10 mouse cellular contexts compared by ENCODE assay signal in the genomic region with DNA sequence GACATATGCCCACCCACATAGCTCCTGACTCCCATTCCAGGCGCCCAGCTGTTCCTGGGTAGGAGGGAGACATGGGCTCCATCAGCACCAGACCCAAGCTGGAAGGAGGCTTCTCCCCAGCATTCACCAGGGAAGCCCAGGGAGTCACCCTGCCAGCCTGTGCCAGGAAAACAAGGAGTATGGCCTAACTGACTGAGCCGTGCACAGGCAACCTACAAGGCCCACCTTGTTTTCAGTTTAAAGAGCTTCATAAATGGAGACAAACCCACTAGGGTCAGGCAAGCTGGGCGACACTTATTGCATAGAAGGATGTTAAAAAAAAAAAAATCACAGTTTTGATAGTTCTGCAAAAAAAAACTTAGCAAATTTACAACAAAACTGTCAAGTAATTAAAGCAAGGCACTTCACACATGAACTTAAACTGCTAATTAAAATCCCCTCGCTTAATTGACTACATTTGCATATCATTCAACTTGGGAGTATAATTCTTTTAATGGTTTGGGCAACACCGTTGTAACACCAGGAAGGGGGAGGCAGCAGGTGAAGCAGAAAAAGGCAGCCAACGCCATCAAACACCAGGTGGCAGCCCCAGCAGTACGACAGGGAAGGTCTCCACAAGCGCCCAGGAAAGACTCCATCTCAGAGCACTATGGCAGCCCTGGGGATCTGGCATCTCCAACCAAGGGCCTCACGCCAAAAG. TPM values are rescaled to one million over a fixed set of nuclear protein-coding genes. Genes with fewer than 3 reads are reported as not detected.
DNase-seq lines count a peak whose midpoint lies in the region; ATAC-seq and TF ChIP-seq lines count a peak whose summit lies in the region.
"Had no signal": no experiment of that assay in that cellular context is flagged by ENCODE, and none has a peak within 500 bp of the region (broad histone marks: within the 10 kb centered on the region; RNA-seq: fewer than 3 reads in every experiment).

No protein-coding gene starts in this region.

- no peaks in the 10 kb centered on the region for H3K27me3 ChIP-seq in forebrain, embryonic 10.5 days (ENCODE audit: poor library complexity, severe bottlenecking)
- H3K27me3 ChIP-seq in intestine, embryonic 14.5 days (replicated peaks; ENCODE audit: control insufficient read depth, insufficient read depth, low read length), result no peaks in the 10 kb centered on the region
- H3K27me3 ChIP-seq: heart, embryonic 15.5 days had no signal

- H3K27ac ChIP-seq in forebrain, embryonic 10.5 days, result no peak overlapping the region
- no peak overlapping the region for H3K27ac ChIP-seq in intestine, embryonic 14.5 days (ENCODE audit: low read depth)
- H3K27ac ChIP-seq: heart, embryonic 15.5 days had no signal

- no peaks in the 10 kb centered on the region; the same call in 1 of the 2 replicates for H3K9me3 ChIP-seq in forebrain, embryonic 10.5 days
- no peaks in the 10 kb centered on the region for H3K9me3 ChIP-seq in intestine, embryonic 14.5 days (ENCODE audit: control insufficient read depth, low read length)
- H3K9me3 ChIP-seq: heart, embryonic 15.5 days had no signal

- no peak for TF ChIP-seq POLR2A in brain, embryonic 14.5 days (IDR thresholded peaks at IDR 0.05; ENCODE audit: borderline replicate concordance, extremely low read depth, insufficient read depth, insufficient read length, poor library complexity, severe bottlenecking)

- H3K9ac ChIP-seq in intestine, embryonic 14.5 days (ENCODE audit: low read length), result no peak overlapping the region
- H3K9ac ChIP-seq: heart, embryonic 15.5 days; lung, embryonic 14.5 days had no signal

- peaks cover 42% of the 10 kb centered on the region for H3K36me3 ChIP-seq in forebrain, embryonic 10.5 days (replicated peaks)
- peaks cover 16% of the 10 kb centered on the region; the same call in 1 of the 2 replicates for H3K36me3 ChIP-seq in intestine, embryonic 14.5 days (ENCODE audit: control insufficient read depth, insufficient read depth, low read length)
- H3K36me3 ChIP-seq: heart, embryonic 15.5 days had no signal

- H3K4me2 ChIP-seq in intestine, embryonic 14.5 days (ENCODE audit: low read length), result 0 out of 2 replicates have a peak overlapping the region, but pooled peaks have one; percentile 15
- H3K4me2 ChIP-seq: heart, embryonic 15.5 days; lung, embryonic 14.5 days had no signal

- peaks cover 91% of the 10 kb centered on the region for H3K4me1 ChIP-seq in forebrain, embryonic 10.5 days
- H3K4me1 ChIP-seq in intestine, embryonic 14.5 days (replicated peaks; ENCODE audit: control insufficient read depth, insufficient read depth, low read length), result peaks cover 62% of the 10 kb centered on the region

- WGBS in forebrain, embryonic 10.5 days, result 63% methylated on average over 9 of the region's 9 CpGs
- WGBS in intestine, embryonic 14.5 days, result 60% methylated on average over 9 of the region's 9 CpGs

- DNase-seq in layer of hippocampus, postnatal 10 days (ENCODE audit: low spot score in 2 of 2), result peak; percentile 57
- no peak for DNase-seq in layer of hippocampus, adult 9-11 months
- DNase-seq in brain, embryonic 14.5 days (ENCODE audit: low read depth), result peak; percentile 95
- DNase-seq in forebrain, embryonic 10.5 days (ENCODE audit: extremely low spot score, low spot score), result no peak
- DNase-seq in intestine, embryonic 14.5 days (ENCODE audit: low spot score), result no peak
- no peak for DNase-seq in adrenal gland, adult 8-10 months
- no peak for DNase-seq in heart, postnatal 36 days
- no peak for DNase-seq in kidney, adult 11 months
- DNase-seq: lung, embryonic 14.5 days had no signal

- H3K4me3 ChIP-seq in forebrain, embryonic 10.5 days, result peak overlapping the region; percentile 0; the same call in 1 of the 2 replicates
- no peak overlapping the region for H3K4me3 ChIP-seq in intestine, embryonic 14.5 days (ENCODE audit: low read depth, low read length)
- H3K4me3 ChIP-seq: heart, embryonic 15.5 days had no signal

- TF ChIP-seq CTCF in brain, embryonic 14.5 days (IDR thresholded peaks at IDR 0.05; ENCODE audit: borderline replicate concordance, extremely low read depth, insufficient read depth, insufficient read length), result 0 out of 2 replicates have a peak, but pooled peaks have one; percentile 25

- ATAC-seq in intestine, embryonic 14.5 days (replicated peaks; ENCODE audit: low FRiP score, low TSS enrichment, low read depth), result 0 out of 2 replicates have a peak, but pooled peaks have one; percentile 7

- intact Hi-C loops in heart, postnatal 36 days (cut with DNase I), result no loop called here

RNA-seq across cellular contexts. Expression of gene Ski, which starts 9.2 kb away (rescaled TPM):
- total RNA-seq in layer of hippocampus, postnatal 10 days (2021), result 100 to 1,000 TPM; 118 TPM
- polyA plus RNA-seq in brain, embryonic 14.5 days (2012; rRNA removed), result 38.6 and 55.2 TPM in 2 replicates
- polyA plus RNA-seq in forebrain, embryonic 10.5 days (2016; fragmentation: Nextera tagmentation; extraction: Ambion mirVana), result 8.6 and 9.7 TPM in 2 replicates
- 24.4 and 25.3 TPM in 2 replicates for polyA plus RNA-seq in intestine, embryonic 14.5 days (2014; fragmentation: Nextera tagmentation; extraction: Ambion mirVana)
- 10 to 100 TPM; 64.1 to 85.4 (median 69.1) TPM for total RNA-seq in adrenal gland, adult 8-10 months (2022)
- 10 to 100 TPM; 53.3 to 56.8 TPM for total RNA-seq in heart, postnatal 36 days (2021)

RNA-seq across cellular contexts. Expression of gene Faap20, which starts 36.4 kb away (rescaled TPM):
- 10 to 100 TPM; 22.2 to 24.3 TPM for total RNA-seq in layer of hippocampus, postnatal 10 days (2021)
- polyA plus RNA-seq in brain, embryonic 14.5 days (2012; rRNA removed), result 71.9 and 96.0 TPM in 2 replicates
- 108 and 110 TPM in 2 replicates for polyA plus RNA-seq in forebrain, embryonic 10.5 days (2016; fragmentation: Nextera tagmentation; extraction: Ambion mirVana)
- polyA plus RNA-seq in intestine, embryonic 14.5 days (2014; fragmentation: Nextera tagmentation; extraction: Ambion mirVana), result 74.6 and 81.2 TPM in 2 replicates
- total RNA-seq in adrenal gland, adult 8-10 months (2022), result 10 to 100 TPM; 57.4 to 70.1 (median 60.8) TPM
- 10 to 100 TPM; 14.5 to 18.3 TPM for total RNA-seq in heart, postnatal 36 days (2021)

Comparison
In these comparisons a context has a peak if more than half of its experiments do, and no peak if none do; other contexts are left out.
1. DNase-seq: peak in layer of hippocampus, postnatal 10 days (2 of 2) and brain, embryonic 14.5 days (single experiment); none in layer of hippocampus, adult 9-11 months (single experiment), forebrain, embryonic 10.5 days (single experiment), intestine, embryonic 14.5 days (single experiment), adrenal gland, adult 8-10 months (single experiment), heart, postnatal 36 days (0 of 2) and kidney, adult 11 months (single experiment).